ENCODE assay signal across 8 mouse cellular contexts in genomic region chr5:137749196-137749836, GRCm38 (mm10). TPM values are rescaled to one million over a fixed set of nuclear protein-coding genes. Genes with fewer than 3 reads are reported as not detected.
A peak's percentile ranks its signal among the peaks of the same experiment; 100 is the strongest.
DNase-seq lines count a peak whose midpoint lies in the region; ATAC-seq and TF ChIP-seq lines count a peak whose summit lies in the region.

No protein-coding gene starts in this region.

- peak overlapping the region; percentile 6; the same call in 1 of the 2 replicates for H3K27ac ChIP-seq in forebrain, embryonic 15.5 days (replicated peaks)
- peak overlapping the region; percentile 99 for H3K27ac ChIP-seq in liver, embryonic 12.5 days
- H3K27ac ChIP-seq in stomach, embryonic 16.5 days (ENCODE audit: low read length): peak overlapping the region; percentile 99

- WGBS in lung, adult 2 months: 18% methylated on average over 6 of the region's 6 CpGs
- WGBS in forebrain, embryonic 15.5 days: 77% methylated on average over 6 of the region's 6 CpGs
- WGBS in liver, embryonic 12.5 days (ENCODE audit: insufficient replicate concordance): 20% methylated on average over 6 of the region's 6 CpGs
- 35% methylated on average over 6 of the region's 6 CpGs for WGBS in stomach, embryonic 16.5 days

- H3K36me3 ChIP-seq in forebrain, embryonic 15.5 days: peaks cover 17% of the 10 kb centered on the region; the same call in 1 of the 2 replicates
- H3K36me3 ChIP-seq in liver, embryonic 12.5 days: peaks cover 50% of the 10 kb centered on the region
- H3K36me3 ChIP-seq in stomach, embryonic 16.5 days (ENCODE audit: control insufficient read depth, insufficient read depth, low read length): peaks cover 12% of the 10 kb centered on the region; the same call in 1 of the 2 replicates

- no peaks in the 10 kb centered on the region for H3K27me3 ChIP-seq in forebrain, embryonic 15.5 days
- no peaks in the 10 kb centered on the region for H3K27me3 ChIP-seq in liver, embryonic 12.5 days (replicated peaks)
- H3K27me3 ChIP-seq in stomach, embryonic 16.5 days (ENCODE audit: control insufficient read depth, insufficient read depth, low read length): no peaks in the 10 kb centered on the region

- H3K9me3 ChIP-seq in forebrain, embryonic 15.5 days: no peaks in the 10 kb centered on the region
- H3K9me3 ChIP-seq in liver, embryonic 12.5 days (replicated peaks): no peaks in the 10 kb centered on the region
- no peaks in the 10 kb centered on the region for H3K9me3 ChIP-seq in stomach, embryonic 16.5 days (replicated peaks; ENCODE audit: control insufficient read depth, low read length)

- peak overlapping the region; percentile 34 for H3K4me3 ChIP-seq in lung, adult 2 months (replicated peaks; ENCODE audit: extremely low read depth, low read depth, low read length)
- H3K4me3 ChIP-seq in forebrain, embryonic 15.5 days: no peak overlapping the region; the same call in 1 of the 2 replicates
- peak overlapping the region; percentile 83 for H3K4me3 ChIP-seq in liver, embryonic 12.5 days
- peak overlapping the region; percentile 88 for H3K4me3 ChIP-seq in stomach, embryonic 16.5 days (replicated peaks; ENCODE audit: low read length)

- H3K4me1 ChIP-seq in lung, adult 2 months (ENCODE audit: control insufficient read depth, insufficient read depth, low read length): peaks cover 10% of the 10 kb centered on the region
- peaks cover 44% of the 10 kb centered on the region for H3K4me1 ChIP-seq in forebrain, embryonic 15.5 days
- peaks cover 72% of the 10 kb centered on the region for H3K4me1 ChIP-seq in liver, embryonic 12.5 days
- peaks cover 21% of the 10 kb centered on the region for H3K4me1 ChIP-seq in stomach, embryonic 16.5 days (ENCODE audit: control insufficient read depth, insufficient read depth, low read length)

- DNase-seq in lung, adult 2 months: no peak
- no peak for DNase-seq in lung, postnatal 36 days
- DNase-seq in right cerebral cortex, adult 2 months (ENCODE audit: low spot score in 2 of 2): no peak
- no peak for DNase-seq in adrenal gland, postnatal 25 days
- no peak for DNase-seq in ovary, postnatal 36 days (ENCODE audit: low spot score)

- peak overlapping the region; percentile 87 for H3K4me2 ChIP-seq in forebrain, embryonic 15.5 days (replicated peaks)
- H3K4me2 ChIP-seq in liver, embryonic 12.5 days: peak overlapping the region; percentile 93
- peak overlapping the region; percentile 98 for H3K4me2 ChIP-seq in stomach, embryonic 16.5 days (ENCODE audit: low read depth, low read length)

- TF ChIP-seq POLR2A in lung, adult 2 months (IDR thresholded peaks at IDR 0.05; ENCODE audit: borderline replicate concordance, extremely low read depth, low read depth, low read length): no peak

- no peak for ATAC-seq in forebrain, embryonic 15.5 days (replicated peaks)
- no peak for ATAC-seq in liver, embryonic 12.5 days
- ATAC-seq in stomach, embryonic 16.5 days (ENCODE audit: insufficient read depth, low FRiP score): no peak

- no peak for TF ChIP-seq CTCF in lung, adult 2 months (IDR thresholded peaks at IDR 0.05; ENCODE audit: insufficient read depth, low read length)

- H3K9ac ChIP-seq in forebrain, embryonic 15.5 days (replicated peaks): no peak overlapping the region
- H3K9ac ChIP-seq in liver, embryonic 12.5 days: peak overlapping the region; percentile 96
- H3K9ac ChIP-seq in stomach, embryonic 16.5 days (ENCODE audit: low read length): peak overlapping the region; percentile 96

RNA-seq across cellular contexts. Expression of gene Tsc22d4, which starts 3.8 kb away (rescaled TPM):
- 103 and 110 TPM in 2 replicates for polyA plus RNA-seq in lung, adult 2 months (2012; rRNA removed)
- polyA plus RNA-seq in forebrain, embryonic 15.5 days (2015; fragmentation: Nextera tagmentation; extraction: Ambion mirVana): 75.6 and 76.1 TPM in 2 replicates
- 96.0 and 99.2 TPM in 2 replicates for polyA plus RNA-seq in liver, embryonic 12.5 days (2016; fragmentation: Nextera tagmentation; extraction: Ambion mirVana)
- 115 and 119 TPM in 2 replicates for polyA plus RNA-seq in stomach, embryonic 16.5 days (2015; fragmentation: Nextera tagmentation; extraction: Ambion mirVana)
- 86.0 and 104 TPM in 2 replicates for total RNA-seq in adrenal gland, postnatal 25 days (2021)

RNA-seq across cellular contexts. Expression of gene Nyap1, which starts 7.9 kb away (rescaled TPM):
- 2.3 and 2.4 TPM in 2 replicates for polyA plus RNA-seq in lung, adult 2 months (2012; rRNA removed)
- 43.6 and 45.6 TPM in 2 replicates for polyA plus RNA-seq in forebrain, embryonic 15.5 days (2015; fragmentation: Nextera tagmentation; extraction: Ambion mirVana)
- polyA plus RNA-seq in liver, embryonic 12.5 days (2016; fragmentation: Nextera tagmentation; extraction: Ambion mirVana): 0.33 and 0.38 TPM in 2 replicates
- 2.7 and 3.1 TPM in 2 replicates for polyA plus RNA-seq in stomach, embryonic 16.5 days (2015; fragmentation: Nextera tagmentation; extraction: Ambion mirVana)
- total RNA-seq in adrenal gland, postnatal 25 days (2021): 3.0 and 5.6 TPM in 2 replicates

RNA-seq across cellular contexts. Expression of gene Ppp1r35, which starts 29.3 kb away (rescaled TPM):
- 32.7 and 46.7 TPM in 2 replicates for polyA plus RNA-seq in lung, adult 2 months (2012; rRNA removed)
- 36.9 and 42.4 TPM in 2 replicates for polyA plus RNA-seq in forebrain, embryonic 15.5 days (2015; fragmentation: Nextera tagmentation; extraction: Ambion mirVana)
- 38.6 and 39.2 TPM in 2 replicates for polyA plus RNA-seq in liver, embryonic 12.5 days (2016; fragmentation: Nextera tagmentation; extraction: Ambion mirVana)
- polyA plus RNA-seq in stomach, embryonic 16.5 days (2015; fragmentation: Nextera tagmentation; extraction: Ambion mirVana): 9.4 and 17.0 TPM in 2 replicates
- total RNA-seq in adrenal gland, postnatal 25 days (2021): 30.9 and 34.0 TPM in 2 replicates

RNA-seq across cellular contexts. Expression of gene Mepce, which starts 38.1 kb away (rescaled TPM):
- polyA plus RNA-seq in lung, adult 2 months (2012; rRNA removed): 43.3 and 44.2 TPM in 2 replicates
- polyA plus RNA-seq in forebrain, embryonic 15.5 days (2015; fragmentation: Nextera tagmentation; extraction: Ambion mirVana): 12.3 and 12.6 TPM in 2 replicates
- 9.0 and 9.2 TPM in 2 replicates for polyA plus RNA-seq in liver, embryonic 12.5 days (2016; fragmentation: Nextera tagmentation; extraction: Ambion mirVana)
- polyA plus RNA-seq in stomach, embryonic 16.5 days (2015; fragmentation: Nextera tagmentation; extraction: Ambion mirVana): 7.4 and 8.2 TPM in 2 replicates
- total RNA-seq in adrenal gland, postnatal 25 days (2021): 58.3 and 66.5 TPM in 2 replicates

RNA-seq across cellular contexts. Expression of gene Zcwpw1, which starts 38.3 kb away (rescaled TPM):
- polyA plus RNA-seq in lung, adult 2 months (2012; rRNA removed): 0.49 and 0.60 TPM in 2 replicates
- 10.4 and 11.3 TPM in 2 replicates for polyA plus RNA-seq in forebrain, embryonic 15.5 days (2015; fragmentation: Nextera tagmentation; extraction: Ambion mirVana)
- 6.9 and 7.5 TPM in 2 replicates for polyA plus RNA-seq in liver, embryonic 12.5 days (2016; fragmentation: Nextera tagmentation; extraction: Ambion mirVana)
- polyA plus RNA-seq in stomach, embryonic 16.5 days (2015; fragmentation: Nextera tagmentation; extraction: Ambion mirVana): 15.4 and 18.0 TPM in 2 replicates
- total RNA-seq in adrenal gland, postnatal 25 days (2021): 3.6 and 5.2 TPM in 2 replicates

Comparison
In these comparisons a context has a peak if more than half of its experiments do, and no peak if none do; other contexts are left out.
1. H3K27ac ChIP-seq: peak in every context shown above with its lines; median percentile 99 in liver, embryonic 12.5 days; 99 in stomach, embryonic 16.5 days; 6 in forebrain, embryonic 15.5 days.
2. RNA of gene Nyap1, which starts 7.9 kb away (polyA plus RNA-seq): 43.6 to 45.6 TPM in forebrain, embryonic 15.5 days; 2.7 to 3.1 TPM in stomach, embryonic 16.5 days, 2.3 to 2.4 TPM in lung, adult 2 months and 0.33 to 0.38 TPM in liver, embryonic 12.5 days; every median in the first group is over 10 times any median in the second.
3. Peak in every context shown above with its lines, with median percentiles within 50 percentile points of each other: H3K4me2 ChIP-seq.